Mouse (Mus musculus) gastrocnemius, postnatal 10 days (tissue): Measurements from ENCODE around the gene Nell2. TPM values are rescaled to one million over a fixed set of nuclear protein-coding genes. Genes with fewer than 3 reads are reported as not detected.

Source experiments
- DNase-seq: peaks from one replicate; pipeline ENCODE4 v3.0.0; 2021; ENCODE audit warnings: mixed read lengths
- total RNA-seq, 2 experiments: library from RNA; stranded (reverse); gene quantifications; 2 replicates each; pipeline ENCODE4 v1.2.3; 2021

Nell2 gene
- total RNA-seq, 2 experiments from 2014 or later = 0.84 to 1.1 TPM

DNA sequence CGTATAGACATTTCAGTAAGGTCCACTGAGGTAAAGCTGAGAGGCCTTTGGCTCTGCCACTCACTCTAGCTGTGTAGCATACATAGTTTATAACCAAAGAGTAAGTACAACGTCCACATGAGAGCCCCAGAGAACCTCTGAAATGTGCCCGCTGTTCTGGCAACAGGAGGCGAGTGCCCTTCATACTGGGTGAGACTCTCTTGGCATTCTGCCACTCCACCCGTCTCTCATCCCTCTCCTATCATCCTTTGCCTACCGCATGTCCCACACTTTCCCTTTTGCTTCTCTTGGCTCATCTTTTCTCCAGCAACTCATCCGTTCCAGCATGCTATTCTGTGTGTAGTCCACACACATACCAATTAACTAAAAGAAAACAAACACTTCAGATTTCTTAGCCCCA, 442.4 kb downstream of the Nell2 start:
- no peak for DNase-seq

DNA sequence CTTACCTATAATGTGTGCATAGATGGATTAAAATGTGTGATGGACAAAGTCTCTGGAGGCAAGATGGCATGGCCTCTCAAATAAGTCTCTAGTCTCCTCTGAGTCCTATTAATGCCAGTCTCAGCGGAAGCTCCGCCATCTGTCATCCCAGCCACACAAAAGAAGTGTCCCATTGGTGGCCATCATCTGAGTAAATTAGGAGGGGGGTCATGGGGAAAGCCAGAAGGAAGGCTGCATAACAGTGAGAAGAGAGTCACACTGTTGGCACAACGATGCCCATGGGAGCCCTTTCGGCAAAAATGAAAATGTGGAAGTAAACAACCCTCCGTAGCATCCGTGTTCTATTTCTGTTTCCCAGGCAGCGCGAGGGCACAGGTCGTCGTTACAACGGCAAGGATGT, 446.7 kb downstream of the Nell2 start:
- no peak for DNase-seq

- no peak for DNase-seq
Observed at GRCm38 (mm10) chr15:95075356-95075755, 453.0 kb downstream of the Nell2 start.

DNA sequence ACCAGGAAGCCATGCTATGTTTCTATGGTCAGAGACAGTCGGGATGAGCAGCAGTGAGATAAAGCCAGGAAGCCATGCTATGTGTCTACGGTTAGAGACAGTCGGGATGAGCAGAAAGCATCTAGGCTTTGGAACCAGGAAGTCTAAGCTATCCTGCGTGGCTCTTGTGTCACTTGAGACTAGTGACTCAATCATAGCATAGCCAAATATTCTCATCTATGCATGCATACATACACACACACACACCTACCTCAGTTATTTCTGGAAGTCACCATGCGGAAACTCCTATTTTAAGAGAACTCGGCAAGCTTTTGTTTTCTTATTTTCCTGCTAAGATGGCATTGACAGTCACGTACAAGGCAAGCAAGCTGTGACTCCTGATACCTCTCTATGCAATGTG, 457.5 kb downstream of the Nell2 start:
- DNase-seq = no peak

- no peak for DNase-seq
Observed at GRCm38 (mm10) chr15:95068799-95069198, 459.6 kb downstream of the Nell2 start.

- DNase-seq = no peak
Observed at GRCm38 (mm10) chr15:95068023-95068422, 460.3 kb downstream of the Nell2 start.

DNA sequence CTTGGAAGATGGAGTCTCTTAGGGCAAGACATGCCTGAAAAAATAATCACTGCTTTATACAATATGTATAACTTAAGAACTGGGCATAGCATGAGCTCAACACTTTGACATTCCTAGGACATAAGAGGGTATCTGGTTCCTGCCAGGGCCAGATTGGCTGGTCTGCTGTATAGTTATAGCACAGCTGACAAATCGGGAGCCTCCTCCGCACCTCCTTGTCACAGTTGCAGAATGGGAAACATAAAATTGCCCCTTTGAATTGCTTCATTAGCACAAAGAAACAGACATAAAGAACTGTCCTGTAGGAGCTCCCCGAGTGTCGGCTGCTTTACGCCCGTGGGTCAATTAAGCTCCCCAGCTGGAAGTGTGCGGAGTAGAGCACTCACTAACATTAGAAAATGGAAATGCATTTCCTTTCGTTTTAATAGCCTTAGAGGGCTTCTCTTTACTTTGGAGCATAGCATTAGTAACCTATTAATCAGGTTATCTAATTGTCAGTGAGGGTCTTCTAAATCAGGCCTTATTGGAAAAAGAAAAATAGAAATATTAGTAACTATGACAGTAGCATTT, 473.2 kb downstream of the Nell2 start:
- no peak for DNase-seq

- no peak for DNase-seq
Observed at GRCm38 (mm10) chr15:95049171-95049729, 479.1 kb downstream of the Nell2 start.

- DNase-seq = no peak
Observed at GRCm38 (mm10) chr15:95047486-95047885, 480.9 kb downstream of the Nell2 start.

GRCm38 (mm10) chr15:95044011-95044410, 484.3 kb downstream of the Nell2 start:
- DNase-seq = no peak

GRCm38 (mm10) chr15:95042437-95042836, 485.9 kb downstream of the Nell2 start:
- DNase-seq = no peak

- DNase-seq = no peak
Observed at GRCm38 (mm10) chr15:95029487-95029875, 498.9 kb downstream of the Nell2 start.

- no peak for DNase-seq
Observed at GRCm38 (mm10) chr15:95028862-95029486, 499.4 kb downstream of the Nell2 start.

Other genes starting within 250 kb of the Nell2 start
- under 1 TPM; 0.18 to 0.35 TPM for gene Dbx2, start 127.4 kb upstream of the Nell2 start, total RNA-seq